Mouse (Mus musculus) right cerebral cortex, postnatal 36 days (tissue): Measurements from ENCODE around the gene Gm21440.
"Not testable (repeated sequence)": the region's sequence is repeated elsewhere in the genome, so short reads cannot be mapped to it uniquely, and the experiment has no call there.

ENCODE experiments used
- DNase-seq, 2 experiments: peaks; one replicate each; pipeline ENCODE4 v3.0.0; 2022; ENCODE audit warnings: low spot score in 2 of 2, mixed read lengths in 1 of 2

Gene Gm21440

GRCm38 (mm10) chrY:13252091-13252490 lies at the start of gene Gm21440, which contains the start of gene Gm21454:
Gene Gm21440, plus strand, starts transcription at chrY:13252391.
Gene Gm21454, plus strand, starts transcription at chrY:13252442.
- not testable (repeated sequence) for DNase-seq

- not testable (repeated sequence) for DNase-seq
Measured at GRCm38 (mm10) chrY:13223828-13224227, 28.4 kb upstream of the Gm21440 start, which contains the start of gene Gm21828. Gene Gm21828, minus strand, starts transcription at chrY:13223928.
